Mouse (Mus musculus) cerebellum, adult 2 months (tissue): Measurements from ENCODE around the gene Cyp2c29. TPM values are rescaled to one million over a fixed set of nuclear protein-coding genes. Genes with fewer than 3 reads are reported as not detected.
"Not testable (repeated sequence)": the region's sequence is repeated elsewhere in the genome, so short reads cannot be mapped to it uniquely, and the experiment has no call there.

Experiments
- DNase-seq, 2 experiments: peaks; one replicate each; pipeline ENCODE4 v3.0.0; 2021
- H3K27ac ChIP-seq: fragments of 200-500 bp; 2 replicates; pipeline ENCODE4 v1.5.1; 2012; ENCODE audit warnings: low read length, control low read depth, inconsistent platforms; ENCODE audit not compliant: insufficient read depth
- H3K27me3 ChIP-seq: fragments of 200-500 bp; 2 replicates; pipeline ENCODE4 v1.6.1; 2012; ENCODE audit warnings: inconsistent platforms, mild to moderate bottlenecking, low read length, moderate library complexity; ENCODE audit not compliant: control insufficient read depth, insufficient read depth
- H3K4me1 ChIP-seq: fragments of 200-500 bp; 2 replicates; pipeline ENCODE4 v1.6.1; 2011; ENCODE audit warnings: low read length; ENCODE audit not compliant: control insufficient read depth, insufficient read depth
- H3K4me3 ChIP-seq: fragments of 200-500 bp; replicated peaks from 2 replicates; pipeline ENCODE3; 2011; ENCODE audit warnings: mild to moderate bottlenecking, low read depth, low read length, control low read depth; ENCODE audit not compliant: insufficient read depth
- CTCF ChIP-seq: fragments of 200-500 bp; IDR thresholded peaks from 2 replicates; pipeline ENCODE4 v1.5.1; 2011; ENCODE audit warnings: low read depth, mild to moderate bottlenecking, control low read depth, low read length, moderate library complexity, borderline replicate concordance; ENCODE audit not compliant: insufficient read depth
- POLR2A ChIP-seq: fragments of 200-500 bp; IDR thresholded peaks from 2 replicates; pipeline ENCODE4 v1.6.1; 2011; ENCODE audit warnings: low read length, control low read depth, borderline replicate concordance; ENCODE audit not compliant: insufficient read depth
- WGBS: fragments of 180-500 bp; shearing (Covaris S2); methylation state at CpG from one replicate; pipeline ENCODE4 v1.1.7; 2018; 5-methylcytosine and 5-hydroxymethylcytosine counted together
- polyA plus RNA-seq: library from polyadenylated mRNA; depleted of rRNA; stranded (reverse); fragments of >200 nt; gene quantifications from 2 replicates; pipeline ENCODE4 v1.2.3, GENCODE M21; 2012; rRNA removed

Gene Cyp2c29
- polyA plus RNA-seq: not detected in 2 replicates

DNA sequence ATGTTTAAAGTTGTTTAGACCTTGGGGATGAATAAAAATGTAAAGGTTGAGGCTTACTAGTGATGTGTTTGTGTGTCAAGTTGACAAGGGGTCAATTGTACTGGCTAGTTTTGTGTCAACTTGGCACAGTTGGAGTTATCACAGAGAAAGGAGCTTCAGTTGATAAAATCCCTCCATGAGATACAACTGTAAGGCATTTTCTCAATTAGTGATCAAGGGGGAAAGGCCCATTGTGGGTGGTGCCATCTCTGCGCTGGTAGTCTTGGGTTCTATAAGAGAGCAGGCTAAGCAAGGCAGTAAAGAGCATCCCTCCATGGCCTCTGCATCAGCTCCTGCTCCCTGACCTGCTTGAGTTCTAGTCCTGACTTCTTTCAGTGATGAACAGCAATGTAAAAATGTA lies at the start of gene Cyp2c29:
TSS of gene Cyp2c29 (plus strand) at position 301 of the 400 bp plus-strand sequence.
- DNase-seq, H3K4me3 ChIP-seq, H3K4me1 ChIP-seq, H3K27me3 ChIP-seq, H3K27ac ChIP-seq: not testable (repeated sequence)
- WGBS: no CpG with 5 or more reads among the region's 1 CpGs

DNA sequence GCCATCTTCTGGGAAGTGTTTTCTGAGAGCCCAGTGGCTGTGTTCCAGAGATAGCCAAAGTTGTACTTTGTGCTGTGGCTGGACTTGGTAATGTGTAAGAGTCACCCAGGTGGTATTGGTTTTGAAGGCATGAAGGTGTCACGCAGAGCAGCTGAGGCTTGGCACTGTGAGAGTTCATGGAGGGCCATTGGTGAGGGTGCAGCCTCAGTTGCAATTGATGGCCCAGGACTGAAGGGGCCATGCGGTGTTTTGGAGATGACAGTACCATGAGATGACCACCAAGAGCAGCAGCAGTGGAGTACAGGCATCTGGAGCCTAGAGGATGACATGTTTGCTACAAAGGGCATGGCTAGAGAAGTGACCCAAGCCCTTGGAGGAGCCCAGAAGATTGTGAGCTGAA lies 2.2 kb upstream of the Cyp2c29 start:
- not testable (repeated sequence) for H3K27ac ChIP-seq, H3K4me3 ChIP-seq, DNase-seq, H3K4me1 ChIP-seq, H3K27me3 ChIP-seq
- 52% methylated on average over 2 of the region's 2 CpGs for WGBS

DNA sequence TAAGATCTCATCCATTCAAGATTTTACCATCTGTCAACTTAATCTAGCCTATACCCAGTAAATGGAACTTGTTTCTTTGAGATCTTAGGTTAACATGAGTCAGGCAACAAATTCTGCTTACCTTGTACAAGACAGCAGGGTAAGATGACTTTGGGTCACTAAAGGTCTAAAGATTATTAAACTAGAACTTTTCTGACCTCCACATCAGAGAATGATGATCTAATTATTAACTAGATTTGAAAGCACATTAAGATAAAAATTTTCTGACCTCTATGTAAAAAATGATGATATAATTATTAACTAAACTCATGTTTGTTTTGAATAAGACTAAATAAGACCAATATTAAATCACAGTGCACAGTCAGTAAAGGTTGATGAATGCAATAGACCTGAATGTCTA lies 13.6 kb downstream of the Cyp2c29 start:
- H3K27me3 ChIP-seq: no peaks in the 10 kb centered on the region
- no peak overlapping the region for H3K4me3 ChIP-seq
- DNase-seq: no peak
- TF ChIP-seq CTCF: no peak
- H3K27ac ChIP-seq: no peak overlapping the region
- H3K4me1 ChIP-seq: no peaks in the 10 kb centered on the region

DNA sequence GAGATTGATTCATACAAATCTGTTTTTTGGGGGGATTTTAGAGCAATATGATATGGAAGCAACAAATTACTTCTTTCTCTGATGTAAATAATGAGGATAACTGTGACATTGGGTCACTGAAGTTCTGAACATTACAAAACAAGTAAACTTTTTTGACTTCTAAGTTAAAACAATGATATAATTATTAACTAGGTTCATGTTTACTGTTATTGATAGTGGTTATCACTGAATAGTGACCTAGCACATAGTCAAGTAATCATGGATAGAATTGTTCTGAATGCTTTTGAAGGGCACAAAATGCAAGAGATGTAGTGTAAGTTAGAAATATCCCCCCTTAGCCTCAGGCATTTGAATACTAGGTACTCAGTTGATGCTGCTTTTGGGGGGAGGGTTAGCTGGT lies 16.4 kb downstream of the Cyp2c29 start:
- TF ChIP-seq POLR2A (no peak), CTCF (no peak)
- Histone ChIP-seq H3K27ac (no peak overlapping the region), H3K27me3 (no peaks in the 10 kb centered on the region), H3K4me3 (no peak overlapping the region), H3K4me1 (no peaks in the 10 kb centered on the region)
- no peak for DNase-seq

DNA sequence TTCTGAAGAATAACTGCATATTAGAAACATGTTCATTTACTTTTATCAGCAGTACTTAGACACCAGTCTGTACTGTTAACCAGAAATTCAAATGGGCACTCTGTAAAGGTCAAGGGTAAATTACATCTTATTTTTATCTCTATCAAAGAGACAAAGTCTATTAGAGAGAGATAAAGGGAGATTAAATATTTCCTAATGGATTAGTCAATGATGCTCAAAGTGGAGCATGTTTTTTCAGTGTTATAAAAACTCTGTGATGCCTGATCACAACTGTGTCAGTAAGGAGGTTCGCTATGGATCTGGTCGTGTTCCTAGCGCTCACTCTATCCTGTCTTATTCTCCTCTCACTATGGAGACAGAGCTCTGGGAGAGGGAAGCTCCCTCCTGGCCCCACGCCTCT lies 17.6 kb downstream of the Cyp2c29 start:
- H3K4me3 ChIP-seq: no peak overlapping the region
- WGBS: 70% methylated on average over 4 of the region's 4 CpGs
- TF ChIP-seq CTCF (no peak), POLR2A (no peak)
- H3K27ac ChIP-seq: no peak overlapping the region
- no peaks in the 10 kb centered on the region for H3K27me3 ChIP-seq
- no peaks in the 10 kb centered on the region for H3K4me1 ChIP-seq
- no peak for DNase-seq

DNA sequence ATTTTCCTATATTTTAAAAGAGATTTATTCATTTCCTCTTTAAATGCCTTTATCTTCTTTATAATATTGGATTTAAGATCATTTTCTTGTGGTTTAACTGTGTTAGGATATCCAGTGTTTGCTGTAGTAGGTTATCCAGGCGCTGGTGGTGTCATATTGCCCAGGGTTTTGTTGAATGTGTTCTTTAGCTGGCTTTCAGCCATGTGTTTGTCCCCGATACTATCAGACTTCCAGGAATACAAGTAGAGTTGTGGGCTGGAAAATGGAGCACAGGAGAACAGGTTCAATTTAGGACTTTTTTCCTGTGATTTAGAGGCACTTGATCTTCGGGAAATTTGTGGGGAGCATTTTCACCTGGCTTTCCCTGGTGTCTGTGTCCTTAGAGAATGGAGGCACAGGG lies 19.8 kb downstream of the Cyp2c29 start:
- H3K27ac ChIP-seq: no peak overlapping the region
- no peaks in the 10 kb centered on the region for H3K27me3 ChIP-seq
- TF ChIP-seq POLR2A: no peak
- TF ChIP-seq CTCF: no peak
- 55% methylated on average over 3 of the region's 3 CpGs for WGBS
- no peak for DNase-seq
- no peak overlapping the region for H3K4me3 ChIP-seq
- H3K4me1 ChIP-seq: no peaks in the 10 kb centered on the region

Other genes starting within 250 kb of the Cyp2c29 start
- gene Cyp2c65, start 208.4 kb upstream of the Cyp2c29 start, polyA plus RNA-seq: 0.05 TPM in 1 of 2 replicates, not detected in the other
- gene Cyp2c66, start 155.5 kb upstream of the Cyp2c29 start, polyA plus RNA-seq: not detected in 2 replicates
- not detected in 2 replicates for gene Cyp2c38, start 193.7 kb downstream of the Cyp2c29 start, polyA plus RNA-seq
- not detected in 2 replicates for gene Cyp2c39, start 241.5 kb downstream of the Cyp2c29 start, polyA plus RNA-seq